Mouse (Mus musculus) adrenal gland, postnatal 14 days (tissue): Measurements from ENCODE around the gene Ddr1. TPM values are rescaled to one million over a fixed set of nuclear protein-coding genes. Genes with fewer than 3 reads are reported as not detected.
"Not testable (repeated sequence)": the region's sequence is repeated elsewhere in the genome, so short reads cannot be mapped to it uniquely, and the experiment has no call there.

Source experiments
- DNase-seq: peaks from one replicate; pipeline ENCODE4 v3.0.0; 2021; ENCODE audit warnings: mixed read lengths
- long read RNA-seq, 2 experiments: library from polyadenylated mRNA; stranded (forward); transcript quantifications; one replicate each; pipeline ENCODE4 v2.0.0; 2021
- total RNA-seq: library from RNA; stranded (reverse); gene quantifications from 2 replicates; pipeline ENCODE4 v1.2.3, GENCODE M21; 2021

Gene Ddr1
- 36.3 and 36.4 TPM in 2 replicates for total RNA-seq
- long read RNA-seq, experiment 1, transcript Ddr1-204 (18 exons, 3,769 nt): major isoform, 11 of 45 reads
- long read RNA-seq, experiment 1, partial matches to known transcripts: 14 of 45 reads
- long read RNA-seq, experiment 1, other reads (novel, unspliced or antisense): 17 of 45 reads
- long read RNA-seq, experiment 2, transcript Ddr1-204 (18 exons, 3,769 nt): major isoform, 5 of 35 reads
- long read RNA-seq, experiment 2, partial matches to known transcripts: 13 of 35 reads
- long read RNA-seq, experiment 2, other reads (novel, unspliced or antisense): 15 of 35 reads

GRCm38 (mm10) chr17:35704621-35705464 lies at the start of gene Ddr1:
TSS of gene Ddr1 (minus strand) at chr17:35704621.
- no peak for DNase-seq

GRCm38 (mm10) chr17:35753668-35754067 lies 49.2 kb upstream of the Ddr1 start:
- no peak for DNase-seq

GRCm38 (mm10) chr17:35752221-35752811 lies 47.9 kb upstream of the Ddr1 start:
- peak; percentile 39 for DNase-seq

- DNase-seq: no peak
These were observed 45.3 kb upstream of the Ddr1 start for GRCm38 (mm10) chr17:35749685-35750084.

GRCm38 (mm10) chr17:35744361-35744760 lies 39.9 kb upstream of the Ddr1 start:
- DNase-seq: peak; percentile 29

- DNase-seq: no peak
These were observed 38.5 kb upstream of the Ddr1 start for GRCm38 (mm10) chr17:35742948-35743347.

GRCm38 (mm10) chr17:35741589-35742226 lies 37.3 kb upstream of the Ddr1 start:
- DNase-seq: no peak

- no peak for DNase-seq
These were observed 36.0 kb upstream of the Ddr1 start for GRCm38 (mm10) chr17:35740276-35740880.

- DNase-seq: peak; percentile 94
These were observed 35.3 kb upstream of the Ddr1 start for GRCm38 (mm10) chr17:35739675-35740074.

- DNase-seq: peak; percentile 90
These were observed 33.3 kb upstream of the Ddr1 start for GRCm38 (mm10) chr17:35737743-35738142.

- DNase-seq: peak; percentile 90
These were observed 32.0 kb upstream of the Ddr1 start for GRCm38 (mm10) chr17:35736280-35736960.

- DNase-seq: no peak
These were observed 30.1 kb upstream of the Ddr1 start for GRCm38 (mm10) chr17:35734478-35734877.

- no peak for DNase-seq
These were observed 29.0 kb upstream of the Ddr1 start for GRCm38 (mm10) chr17:35733398-35733797.

- no peak for DNase-seq
These were observed 27.2 kb upstream of the Ddr1 start for GRCm38 (mm10) chr17:35731431-35732145.

GRCm38 (mm10) chr17:35730112-35730511 lies 25.7 kb upstream of the Ddr1 start:
- not testable (repeated sequence) for DNase-seq

GRCm38 (mm10) chr17:35728821-35729220 lies 24.4 kb upstream of the Ddr1 start:
- no peak for DNase-seq

- no peak for DNase-seq
These were observed 23.2 kb upstream of the Ddr1 start for GRCm38 (mm10) chr17:35727471-35728205.

- DNase-seq: no peak
These were observed 22.6 kb upstream of the Ddr1 start for GRCm38 (mm10) chr17:35727028-35727427.

- DNase-seq: peak; percentile 95
These were observed 21.1 kb upstream of the Ddr1 start for GRCm38 (mm10) chr17:35725286-35726232.
